Mouse (Mus musculus): ENCODE measurements around the gene Tpx2.

GRCm38 (mm10) chr2:152818679-152819078 is 29.1 kb upstream of the Tpx2 start:
- TF ChIP-seq CTCF (IDR thresholded peaks at IDR 0.05; ENCODE audit: borderline replicate concordance, insufficient read depth, low read depth, low read length), result no peak
- no peak for TF ChIP-seq POLR2A (IDR thresholded peaks at IDR 0.05; ENCODE audit: borderline replicate concordance, insufficient read depth, low read length)

Measured in cerebellum, adult 2 months (tissue).